Mouse (Mus musculus) megakaryocyte, embryonic 14.5 days (primary cell): Measurements from ENCODE around the gene Olfml1.

Experiments used
- FLI1 ChIP-seq: IDR thresholded peaks from 2 replicates; pipeline ENCODE4 v1.6.1; 2012; ENCODE audit warnings: low read length, inconsistent platforms, mixed read lengths
- GATA1 ChIP-seq: IDR thresholded peaks from 3 replicates; pipeline ENCODE4 v1.6.1; 2012; ENCODE audit warnings: mixed read lengths, low read length, inconsistent platforms, borderline replicate concordance

DNA sequence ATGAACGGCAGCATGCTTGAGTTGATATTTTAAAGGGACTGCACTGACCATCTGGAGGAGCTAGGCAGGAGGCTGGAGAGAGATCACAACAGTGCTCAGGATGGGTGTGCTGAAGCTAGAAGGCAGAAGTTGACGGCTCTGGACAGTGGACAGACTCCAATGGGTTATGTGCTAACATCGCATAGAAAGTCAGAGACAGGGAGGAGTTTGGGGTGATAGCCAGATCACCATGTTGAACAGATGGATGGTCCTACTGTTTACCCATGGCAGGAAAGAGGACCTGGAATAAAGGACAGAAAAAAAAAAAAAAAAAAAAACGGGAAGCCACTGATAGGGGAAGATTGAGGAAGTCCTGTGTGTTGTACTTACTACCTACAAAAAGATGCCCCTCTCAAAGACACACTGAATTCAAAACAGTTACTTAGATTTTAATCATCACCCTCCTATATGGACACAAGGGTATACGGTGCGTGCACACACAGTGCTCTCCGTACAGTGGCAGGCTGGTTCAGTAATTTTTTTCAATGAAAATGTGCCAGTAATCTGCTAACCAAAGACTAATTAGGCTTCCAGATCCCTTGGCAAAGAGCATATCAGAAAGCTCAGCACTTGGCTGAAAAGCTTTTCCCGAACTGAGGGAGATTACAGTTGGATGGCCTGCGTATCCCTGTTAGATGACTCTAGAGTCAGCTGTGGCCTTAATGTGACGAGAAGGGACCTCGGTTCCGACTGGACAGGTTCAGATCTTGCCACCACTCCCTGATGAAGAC, 47.8 kb upstream of the Olfml1 start:
- TF ChIP-seq GATA1, result no peak
- TF ChIP-seq FLI1, result no peak
